Mouse (Mus musculus): ENCODE data around the gene Dnajc10. TPM values are rescaled to one million over a fixed set of nuclear protein-coding genes. Genes with fewer than 3 reads are reported as not detected.
A peak's percentile ranks its signal among the peaks of the same experiment; 100 is the strongest.

Dnajc10 gene
- polyA plus RNA-seq, 1 experiment from 2014 or later = 108 TPM

- no peak overlapping the region for H3K4me2 ChIP-seq
- 79% methylated on average over 2 of the region's 2 CpGs for WGBS
- H3K4me3 ChIP-seq (ENCODE audit: low read depth, low read length) = no peak overlapping the region
- H3K9me3 ChIP-seq (ENCODE audit: low read depth, low read length) = no peaks in the 10 kb centered on the region
- no peak overlapping the region for H3K27ac ChIP-seq (ENCODE audit: low read depth)
- DNase-seq = no peak
- no peak for ATAC-seq (ENCODE audit: insufficient read depth)
- no peaks in the 10 kb centered on the region for H3K27me3 ChIP-seq (ENCODE audit: insufficient read depth, low read length)
- no peak for TF ChIP-seq CTCF (IDR thresholded peaks at IDR 0.05; ENCODE audit: low read depth)
- no peaks in the 10 kb centered on the region for H3K4me1 ChIP-seq (ENCODE audit: insufficient read depth)
- no peaks in the 10 kb centered on the region for H3K36me3 ChIP-seq (ENCODE audit: insufficient read depth)
- no peak overlapping the region for H3K9ac ChIP-seq
Observed at GRCm38 (mm10) chr2:80282214-80282613, 33.1 kb upstream of the Dnajc10 start.

- DNase-seq (no peak), ATAC-seq (ENCODE audit: insufficient read depth) (no peak)
- 87% methylated on average over 4 of the region's 4 CpGs for WGBS
- no peak for TF ChIP-seq CTCF (IDR thresholded peaks at IDR 0.05; ENCODE audit: low read depth)
- Histone ChIP-seq H3K27ac (ENCODE audit: low read depth) (no peak overlapping the region), H3K27me3 (ENCODE audit: insufficient read depth, low read length) (no peaks in the 10 kb centered on the region), H3K9me3 (ENCODE audit: low read depth, low read length) (no peaks in the 10 kb centered on the region), H3K4me3 (ENCODE audit: low read depth, low read length) (no peak overlapping the region), H3K36me3 (ENCODE audit: insufficient read depth) (no peaks in the 10 kb centered on the region), H3K9ac (no peak overlapping the region), H3K4me1 (ENCODE audit: insufficient read depth) (no peaks in the 10 kb centered on the region), H3K4me2 (no peak overlapping the region)
Observed at GRCm38 (mm10) chr2:80286397-80286796, 28.9 kb upstream of the Dnajc10 start.

GRCm38 (mm10) chr2:80292172-80292571 is 23.1 kb upstream of the Dnajc10 start, which contains the start of gene Prdx6b:
Gene Prdx6b (plus strand): TSS chr2:80292472.
- ATAC-seq (ENCODE audit: insufficient read depth) = no peak
- H3K27me3 ChIP-seq (ENCODE audit: insufficient read depth, low read length) = no peaks in the 10 kb centered on the region
- no peak within 1 kb of the TSS for H3K9ac ChIP-seq
- no peaks in the 10 kb centered on the region for H3K36me3 ChIP-seq (ENCODE audit: insufficient read depth)
- H3K4me3 ChIP-seq (ENCODE audit: low read depth, low read length) = no peak within 1 kb of the TSS
- no peak within 1 kb of the TSS for H3K4me2 ChIP-seq
- no peak within 1 kb of the TSS for H3K27ac ChIP-seq (ENCODE audit: low read depth)
- no peaks in the 10 kb centered on the region for H3K4me1 ChIP-seq (ENCODE audit: insufficient read depth)
- no peak for TF ChIP-seq CTCF (IDR thresholded peaks at IDR 0.05; ENCODE audit: low read depth)
- no peaks in the 10 kb centered on the region for H3K9me3 ChIP-seq (ENCODE audit: low read depth, low read length)
- WGBS = 75% methylated on average over 8 of the region's 8 CpGs
- no peak for DNase-seq

- Histone ChIP-seq H3K4me2 (no peak overlapping the region), H3K27ac (ENCODE audit: low read depth) (no peak overlapping the region), H3K36me3 (ENCODE audit: insufficient read depth) (no peaks in the 10 kb centered on the region), H3K9ac (no peak overlapping the region), H3K4me1 (ENCODE audit: insufficient read depth) (no peaks in the 10 kb centered on the region), H3K4me3 (ENCODE audit: low read depth, low read length) (no peak overlapping the region), H3K27me3 (ENCODE audit: insufficient read depth, low read length) (no peaks in the 10 kb centered on the region), H3K9me3 (ENCODE audit: low read depth, low read length) (no peaks in the 10 kb centered on the region)
- 73% methylated on average over 3 of the region's 3 CpGs for WGBS
- DNase-seq (no peak), ATAC-seq (ENCODE audit: insufficient read depth) (no peak)
- no peak for TF ChIP-seq CTCF (IDR thresholded peaks at IDR 0.05; ENCODE audit: low read depth)
Observed at GRCm38 (mm10) chr2:80298334-80298733, 16.9 kb upstream of the Dnajc10 start.

GRCm38 (mm10) chr2:80300806-80301205 is 14.5 kb upstream of the Dnajc10 start:
- Histone ChIP-seq H3K4me2 (no peak overlapping the region), H3K9ac (no peak overlapping the region), H3K9me3 (ENCODE audit: low read depth, low read length) (no peaks in the 10 kb centered on the region), H3K27ac (ENCODE audit: low read depth) (no peak overlapping the region), H3K4me1 (ENCODE audit: insufficient read depth) (no peaks in the 10 kb centered on the region), H3K36me3 (ENCODE audit: insufficient read depth) (no peaks in the 10 kb centered on the region), H3K27me3 (ENCODE audit: insufficient read depth, low read length) (no peaks in the 10 kb centered on the region), H3K4me3 (ENCODE audit: low read depth, low read length) (no peak overlapping the region)
- DNase-seq (peak; percentile 28), ATAC-seq (ENCODE audit: insufficient read depth) (no peak)
- TF ChIP-seq CTCF (IDR thresholded peaks at IDR 0.05; ENCODE audit: low read depth) = no peak
- 51% methylated on average over 4 of the region's 4 CpGs for WGBS

- H3K4me1 ChIP-seq (ENCODE audit: insufficient read depth) = no peaks in the 10 kb centered on the region
- no peaks in the 10 kb centered on the region for H3K36me3 ChIP-seq (ENCODE audit: insufficient read depth)
- H3K9ac ChIP-seq = no peak overlapping the region
- H3K27ac ChIP-seq (ENCODE audit: low read depth) = no peak overlapping the region
- H3K4me3 ChIP-seq (ENCODE audit: low read depth, low read length) = no peak overlapping the region
- TF ChIP-seq CTCF (IDR thresholded peaks at IDR 0.05; ENCODE audit: low read depth) = no peak
- H3K4me2 ChIP-seq = no peak overlapping the region
- no peaks in the 10 kb centered on the region for H3K9me3 ChIP-seq (ENCODE audit: low read depth, low read length)
- H3K27me3 ChIP-seq (ENCODE audit: insufficient read depth, low read length) = no peaks in the 10 kb centered on the region
- DNase-seq (no peak), ATAC-seq (ENCODE audit: insufficient read depth) (no peak)
- WGBS = 83% methylated on average over 2 of the region's 2 CpGs
Observed at GRCm38 (mm10) chr2:80303957-80304356, 11.3 kb upstream of the Dnajc10 start.

GRCm38 (mm10) chr2:80307701-80308100 is 7.6 kb upstream of the Dnajc10 start:
- H3K9ac ChIP-seq = no peak overlapping the region
- no peaks in the 10 kb centered on the region for H3K27me3 ChIP-seq (ENCODE audit: insufficient read depth, low read length)
- no peaks in the 10 kb centered on the region for H3K9me3 ChIP-seq (ENCODE audit: low read depth, low read length)
- H3K4me2 ChIP-seq = no peak overlapping the region
- 85% methylated on average over 3 of the region's 3 CpGs for WGBS
- H3K4me1 ChIP-seq (ENCODE audit: insufficient read depth) = no peaks in the 10 kb centered on the region
- ATAC-seq (ENCODE audit: insufficient read depth) = no peak
- no peak overlapping the region for H3K4me3 ChIP-seq (ENCODE audit: low read depth, low read length)
- TF ChIP-seq CTCF (IDR thresholded peaks at IDR 0.05; ENCODE audit: low read depth) = no peak
- no peak overlapping the region for H3K27ac ChIP-seq (ENCODE audit: low read depth)
- DNase-seq = no peak
- no peaks in the 10 kb centered on the region for H3K36me3 ChIP-seq (ENCODE audit: insufficient read depth)

GRCm38 (mm10) chr2:80309775-80310174 is 5.5 kb upstream of the Dnajc10 start:
- no peaks in the 10 kb centered on the region for H3K9me3 ChIP-seq (ENCODE audit: low read depth, low read length)
- H3K4me1 ChIP-seq (ENCODE audit: insufficient read depth) = 0 out of 2 replicates have a peak, but pooled peaks cover 2% of the 10 kb centered on the region
- WGBS = 68% methylated on average over 4 of the region's 4 CpGs
- ATAC-seq (ENCODE audit: insufficient read depth) (no peak), DNase-seq (no peak)
- no peak overlapping the region for H3K27ac ChIP-seq (ENCODE audit: low read depth)
- TF ChIP-seq CTCF (IDR thresholded peaks at IDR 0.05; ENCODE audit: low read depth) = no peak
- no peak overlapping the region for H3K9ac ChIP-seq
- no peak overlapping the region for H3K4me3 ChIP-seq (ENCODE audit: low read depth, low read length)
- H3K4me2 ChIP-seq = no peak overlapping the region
- H3K27me3 ChIP-seq (ENCODE audit: insufficient read depth, low read length) = no peaks in the 10 kb centered on the region
- no peaks in the 10 kb centered on the region for H3K36me3 ChIP-seq (ENCODE audit: insufficient read depth)
